Mouse (Mus musculus): ENCODE results near the gene Soat1. TPM values are rescaled to one million over a fixed set of nuclear protein-coding genes. Genes with fewer than 3 reads are reported as not detected.

Soat1 gene
- polyA plus RNA-seq, 1 experiment = not detected

GRCm38 (mm10) chr1:156453876-156454275 lies 20.3 kb downstream of the Soat1 start:
- TF ChIP-seq GATA1 (IDR thresholded peaks at IDR 0.05; ENCODE audit: low read length) = no peak

GRCm38 (mm10) chr1:156450478-156450877 lies 23.7 kb downstream of the Soat1 start:
- no peak for TF ChIP-seq GATA1 (IDR thresholded peaks at IDR 0.05; ENCODE audit: low read length)

GRCm38 (mm10) chr1:156449691-156450090 lies 24.4 kb downstream of the Soat1 start:
- no peak for TF ChIP-seq GATA1 (IDR thresholded peaks at IDR 0.05; ENCODE audit: low read length)

- no peak for TF ChIP-seq GATA1 (IDR thresholded peaks at IDR 0.05; ENCODE audit: low read length)
Measured at GRCm38 (mm10) chr1:156449089-156449488, 25.0 kb downstream of the Soat1 start.

GRCm38 (mm10) chr1:156445049-156445448 lies 29.1 kb downstream of the Soat1 start:
- no peak for TF ChIP-seq GATA1 (IDR thresholded peaks at IDR 0.05; ENCODE audit: low read length)

GRCm38 (mm10) chr1:156442776-156443175 lies 31.4 kb downstream of the Soat1 start:
- TF ChIP-seq GATA1 (IDR thresholded peaks at IDR 0.05; ENCODE audit: low read length) = no peak

- TF ChIP-seq GATA1 (IDR thresholded peaks at IDR 0.05; ENCODE audit: low read length) = no peak
Measured at GRCm38 (mm10) chr1:156442266-156442665, 31.9 kb downstream of the Soat1 start.

- TF ChIP-seq GATA1 (IDR thresholded peaks at IDR 0.05; ENCODE audit: low read length) = no peak
Measured at GRCm38 (mm10) chr1:156437726-156438125, 36.4 kb downstream of the Soat1 start.

GRCm38 (mm10) chr1:156437016-156437708 lies 37.0 kb downstream of the Soat1 start:
- no peak for TF ChIP-seq GATA1 (IDR thresholded peaks at IDR 0.05; ENCODE audit: low read length)

GRCm38 (mm10) chr1:156433497-156433896 lies 40.6 kb downstream of the Soat1 start:
- TF ChIP-seq GATA1 (IDR thresholded peaks at IDR 0.05; ENCODE audit: low read length) = no peak

GRCm38 (mm10) chr1:156432498-156432897 lies 41.6 kb downstream of the Soat1 start:
- no peak for TF ChIP-seq GATA1 (IDR thresholded peaks at IDR 0.05; ENCODE audit: low read length)

- TF ChIP-seq GATA1 (IDR thresholded peaks at IDR 0.05; ENCODE audit: low read length) = no peak
Measured at GRCm38 (mm10) chr1:156428434-156428833, 45.7 kb downstream of the Soat1 start.

- TF ChIP-seq GATA1 (IDR thresholded peaks at IDR 0.05; ENCODE audit: low read length) = no peak
Measured at GRCm38 (mm10) chr1:156425746-156426145, 48.4 kb downstream of the Soat1 start.

GRCm38 (mm10) chr1:156424054-156424453 lies 50.1 kb downstream of the Soat1 start:
- no peak for TF ChIP-seq GATA1 (IDR thresholded peaks at IDR 0.05; ENCODE audit: low read length)

- no peak for TF ChIP-seq GATA1 (IDR thresholded peaks at IDR 0.05; ENCODE audit: low read length)
Measured at GRCm38 (mm10) chr1:156423493-156423892, 50.6 kb downstream of the Soat1 start.

GRCm38 (mm10) chr1:156422856-156423255 lies 51.3 kb downstream of the Soat1 start:
- TF ChIP-seq GATA1 (IDR thresholded peaks at IDR 0.05; ENCODE audit: low read length) = no peak

GRCm38 (mm10) chr1:156420671-156421297 lies 53.3 kb downstream of the Soat1 start, which contains the start of gene Axdnd1:
Axdnd1 (minus strand) TSS chr1:156421159.
- no peak for TF ChIP-seq GATA1 (IDR thresholded peaks at IDR 0.05; ENCODE audit: low read length)

Data from G1E-ER4 (cell line).